ENCODE assay signal across 8 mouse cellular contexts in genomic region chr15:76973855-76974651, GRCm38 (mm10). TPM values are rescaled to one million over a fixed set of nuclear protein-coding genes. Genes with fewer than 3 reads are reported as not detected.
DNase-seq lines count a peak whose midpoint lies in the region; ATAC-seq and TF ChIP-seq lines count a peak whose summit lies in the region.

No protein-coding gene starts in this region.

- peak; percentile 90 for ATAC-seq in hindbrain, postnatal 0 days
- ATAC-seq in erythroid progenitor cell, adult 5-6 weeks (replicated peaks; ENCODE audit: low FRiP score, poor library complexity, severe bottlenecking): no peak

- H3K27me3 ChIP-seq in hindbrain, postnatal 0 days (ENCODE audit: insufficient read depth, low read length): no peaks in the 10 kb centered on the region

- peak; percentile 77 to 95 for DNase-seq in adrenal gland, adult (ENCODE audit: inconsistent age in 2 of 2, low spot score in 1 of 2)
- DNase-seq in cerebellum, postnatal 36 days: peak; percentile 75 to 87
- DNase-seq in gastrocnemius, adult 8-10 months (ENCODE audit: low spot score in 2 of 2): peak; percentile 67 to 76
- peak; percentile 94 for DNase-seq in hindbrain, postnatal 0 days (ENCODE audit: low spot score)
- DNase-seq in left cerebral cortex, adult 2 months (ENCODE audit: extremely low spot score in 1 of 2, low spot score in 2 of 2): peak; percentile 76 to 80
- peak; percentile 86 to 91 for DNase-seq in right cerebral cortex, postnatal 10 days (ENCODE audit: low spot score in 2 of 2)

- H3K9me3 ChIP-seq in hindbrain, postnatal 0 days (ENCODE audit: low read length): no peaks in the 10 kb centered on the region

- H3K27ac ChIP-seq in hindbrain, postnatal 0 days: peak overlapping the region; percentile 62; the same call in 1 of the 2 replicates
- peak overlapping the region; percentile 78 for H3K27ac ChIP-seq in left cerebral cortex, adult 2 months
- no peak overlapping the region for H3K27ac ChIP-seq in macrophage

- no peaks in the 10 kb centered on the region for H3K79me2 ChIP-seq in macrophage (ENCODE audit: inconsistent target)

- intact Hi-C loops in left cerebral cortex, adult 2 months (cut with DNase I): loop anchor here (5.0 kb wide), 2 partner anchors 33 to 383 kb away; no protein-coding TSS in a partner anchor

- H3K36me3 ChIP-seq in hindbrain, postnatal 0 days (ENCODE audit: insufficient read depth, low read length): no peaks in the 10 kb centered on the region
- no peaks in the 10 kb centered on the region for H3K36me3 ChIP-seq in macrophage (ENCODE audit: inconsistent target)

- TF ChIP-seq CTCF in hindbrain, postnatal 0 days (IDR thresholded peaks at IDR 0.05; ENCODE audit: low read depth): peak; percentile 74
- TF ChIP-seq CTCF in left cerebral cortex, adult 2 months (IDR thresholded peaks at IDR 0.05): peak; percentile 82

- H3K4me3 ChIP-seq in hindbrain, postnatal 0 days (ENCODE audit: low read length): peak overlapping the region; percentile 51
- peak overlapping the region; percentile 52 for H3K4me3 ChIP-seq in left cerebral cortex, adult 2 months
- peak overlapping the region; percentile 4; the same call in 1 of the 2 replicates for H3K4me3 ChIP-seq in macrophage (ENCODE audit: inconsistent target)

- peaks cover 5% of the 10 kb centered on the region; the same call in 1 of the 2 replicates for H3K4me1 ChIP-seq in hindbrain, postnatal 0 days (ENCODE audit: insufficient read depth, low read length)

- WGBS in hindbrain, postnatal 0 days: 10% methylated on average over 26 of the region's 31 CpGs
- 13% methylated on average over 29 of the region's 31 CpGs for WGBS in macrophage (ENCODE audit: missing documents)

- peak overlapping the region; percentile 70 for H3K9ac ChIP-seq in hindbrain, postnatal 0 days (replicated peaks; ENCODE audit: low read length)

- H3K4me2 ChIP-seq in hindbrain, postnatal 0 days (ENCODE audit: low read depth, low read length): peak overlapping the region; percentile 79

RNA-seq across cellular contexts. Expression of gene 1110038F14Rik, which starts 25.7 kb away (rescaled TPM):
- total RNA-seq in gastrocnemius, adult 8-10 months (2022): 10 to 100 TPM; 16.5 to 20.4 (median 19.7) TPM
- 9.7 and 12.2 TPM in 2 replicates for total RNA-seq in hindbrain, postnatal 0 days (2014; rRNA removed)
- polyA plus RNA-seq in hindbrain, postnatal 0 days (2015; fragmentation: Nextera tagmentation; extraction: Ambion mirVana): 42.4 and 46.6 TPM in 2 replicates
- total RNA-seq in left cerebral cortex, adult 2 months (2021): 10 to 100 TPM; 29.3 to 33.5 TPM
- 10 to 100 TPM in 23 of 26 experiments, 1 to 10 TPM in 3; 4.7 to 93.1 (median 30.5) TPM for total RNA-seq in macrophage (2018; cell fraction: chromatin; rRNA removed)
- 10 to 100 TPM; 15.5 to 43.7 (median 28.6) TPM for total RNA-seq in macrophage (2018; cell fraction: cytosol; rRNA removed)
- total RNA-seq in macrophage (2018; cell fraction: nucleus; rRNA removed): 10 to 100 TPM in 25 of 26 experiments, 1 to 10 TPM in 1; 7.8 to 80.0 (median 27.1) TPM
- polyA plus RNA-seq in macrophage (2018): 16.7 to 25.4 TPM (median 23.0 TPM) in 3 replicates
- total RNA-seq in erythroid progenitor cell, adult 5-6 weeks (2015; ENCODE audit: low replicate concordance): 7.9 and 9.2 TPM in 2 replicates
- total RNA-seq in erythroid progenitor cell, adult 5-6 weeks (2017; ENCODE audit: low replicate concordance): 4.6 and 11.0 TPM in 2 replicates

RNA-seq across cellular contexts. Expression of gene Zfp647, which starts 48.8 kb away (rescaled TPM):
- total RNA-seq in gastrocnemius, adult 8-10 months (2022): 1 to 10 TPM; 1.1 to 3.1 (median 1.8) TPM
- 22.8 and 25.3 TPM in 2 replicates for total RNA-seq in hindbrain, postnatal 0 days (2014; rRNA removed)
- 10.8 and 11.1 TPM in 2 replicates for polyA plus RNA-seq in hindbrain, postnatal 0 days (2015; fragmentation: Nextera tagmentation; extraction: Ambion mirVana)
- total RNA-seq in left cerebral cortex, adult 2 months (2021): 1 to 10 TPM; 3.9 to 6.0 TPM
- 1 to 10 TPM in 13 of 26 experiments, under 1 TPM in 4, not detected in 9; 0.41 to 4.3 (median 1.3) TPM for total RNA-seq in macrophage (2018; cell fraction: chromatin; rRNA removed)
- 1 to 10 TPM in 5 of 26 experiments, under 1 TPM in 21; 0.05 to 1.8 (median 0.56) TPM for total RNA-seq in macrophage (2018; cell fraction: cytosol; rRNA removed)
- total RNA-seq in macrophage (2018; cell fraction: nucleus; rRNA removed): 1 to 10 TPM in 6 of 26 experiments, under 1 TPM in 9, not detected in 11; 0.22 to 2.9 (median 0.99) TPM
- polyA plus RNA-seq in macrophage (2018): 0.77 to 0.95 TPM (median 0.89 TPM) in 3 replicates
- total RNA-seq in erythroid progenitor cell, adult 5-6 weeks (2015; ENCODE audit: low replicate concordance): not detected in 2 replicates
- total RNA-seq in erythroid progenitor cell, adult 5-6 weeks (2017; ENCODE audit: low replicate concordance): 0.39 TPM in 1 of 2 replicates, not detected in the other
